Mouse (Mus musculus) CH12.LX (cell line): Measurements from ENCODE around the gene Ppp1cb. TPM values are rescaled to one million over a fixed set of nuclear protein-coding genes. Genes with fewer than 3 reads are reported as not detected.

Experiments
- DNase-seq: peaks from one replicate; pipeline ENCODE4 v3.0.0-alpha.2; 2013; ENCODE audit errors: extremely low read depth
- H3K27ac ChIP-seq: 2 replicates; pipeline ENCODE4 v1.5.1; 2012; ENCODE audit warnings: low read depth, mild to moderate bottlenecking, control low read depth, moderate library complexity; ENCODE audit not compliant: insufficient read depth
- H3K27me3 ChIP-seq: replicated peaks from 2 replicates; pipeline ENCODE3; 2012; ENCODE audit warnings: inconsistent platforms
- H3K36me3 ChIP-seq, 2 experiments: replicated peaks in 1 of 2; 2 replicates each; pipeline versions ENCODE3 to v1.6.1; 2012; ENCODE audit warnings: inconsistent platforms in 1 of 2, low read length in 1 of 2, mild to moderate bottlenecking in 1 of 2, mixed read lengths in 1 of 2, moderate library complexity in 1 of 2; ENCODE audit not compliant: control insufficient read depth in 1 of 2, insufficient read depth in 1 of 2
- H3K4me1 ChIP-seq, 2 experiments: 2 replicates each; pipeline ENCODE4 v1.6.1; 2012; ENCODE audit warnings: inconsistent platforms in 1 of 2, moderate library complexity in 1 of 2; ENCODE audit not compliant: insufficient read depth in 2 of 2, control insufficient read depth in 1 of 2
- H3K4me2 ChIP-seq: 2 replicates; pipeline ENCODE4 v1.6.1; 2012; ENCODE audit warnings: low read depth, mild to moderate bottlenecking, control low read depth; ENCODE audit not compliant: poor library complexity, insufficient read depth, severe bottlenecking
- H3K4me3 ChIP-seq, 3 experiments: fragments of 150-350 bp in 1 of 3; sonication (generic) in 1 of 3; replicated peaks in 1 of 3; 2 replicates each; pipeline versions ENCODE3 to v1.5.1; 2011 to 2012; ENCODE audit warnings: low read depth in 2 of 3, low read length in 2 of 3, mild to moderate bottlenecking in 2 of 3, moderate library complexity in 2 of 3, control low read depth in 1 of 3, improper control_type of control experiment in 1 of 3, inconsistent platforms in 1 of 3, mixed read lengths in 1 of 3; ENCODE audit not compliant: poor library complexity in 1 of 3
- H3K79me2 ChIP-seq: replicated peaks from 2 replicates; pipeline ENCODE4 v1.6.1; 2012; ENCODE audit warnings: mild to moderate bottlenecking, moderate library complexity; ENCODE audit not compliant: control insufficient read depth, poor library complexity, insufficient read depth, severe bottlenecking; ENCODE audit errors: extremely low read depth
- H3K9ac ChIP-seq: 2 replicates; pipeline ENCODE4 v1.6.1; 2012; ENCODE audit warnings: low read depth, mild to moderate bottlenecking, control low read depth, moderate library complexity; ENCODE audit not compliant: insufficient read depth
- H3K9me3 ChIP-seq: replicated peaks from 2 replicates; pipeline ENCODE3; 2012; ENCODE audit warnings: low read length, inconsistent platforms, mixed read lengths
- BHLHE40 ChIP-seq: IDR thresholded peaks from 2 replicates; pipeline ENCODE4 v1.6.1; 2011; ENCODE audit warnings: mild to moderate bottlenecking, low read depth, low read length, improper control_type of control experiment
- CHD2 ChIP-seq: IDR thresholded peaks from 2 replicates; pipeline ENCODE4 v1.6.1; 2011; ENCODE audit warnings: low read length, improper control_type of control experiment
- ELF1 ChIP-seq: IDR thresholded peaks from 2 replicates; pipeline ENCODE4 v1.6.1; 2014; ENCODE audit warnings: low read depth, mild to moderate bottlenecking, inconsistent platforms, low read length, improper control_type of control experiment
- EP300 ChIP-seq: IDR thresholded peaks from 2 replicates; pipeline ENCODE4 v1.6.1; 2011; ENCODE audit warnings: low read length, improper control_type of control experiment
- ETS1 ChIP-seq: conservative IDR thresholded peaks from 2 replicates; pipeline ENCODE4 v1.6.1; 2012; ENCODE audit warnings: low read depth, mild to moderate bottlenecking, inconsistent platforms, low read length, improper control_type of control experiment, moderate library complexity
- HCFC1 ChIP-seq: IDR thresholded peaks from 2 replicates; pipeline ENCODE4 v1.6.1; 2012; ENCODE audit warnings: low read depth, mild to moderate bottlenecking, inconsistent platforms, low read length, improper control_type of control experiment
- IRF4 ChIP-seq: IDR thresholded peaks from 2 replicates; pipeline ENCODE4 v1.6.1; 2014; ENCODE audit warnings: low read depth, mild to moderate bottlenecking, inconsistent platforms, low read length, improper control_type of control experiment
- JUN ChIP-seq: IDR thresholded peaks from 2 replicates; pipeline ENCODE4 v1.6.1; 2011; ENCODE audit warnings: low read depth, mild to moderate bottlenecking, low read length, improper control_type of control experiment, moderate library complexity; ENCODE audit not compliant: insufficient read depth
- KAT2A ChIP-seq: IDR thresholded peaks from 2 replicates; pipeline ENCODE4 v1.6.1; 2012; ENCODE audit warnings: low read length, improper control_type of control experiment, inconsistent platforms; ENCODE audit not compliant: insufficient replicate concordance
- MEF2A ChIP-seq: IDR thresholded peaks from 2 replicates; pipeline ENCODE4 v1.6.1; 2014; ENCODE audit warnings: low read depth, mild to moderate bottlenecking, inconsistent platforms, low read length, improper control_type of control experiment, borderline replicate concordance
- MXI1 ChIP-seq: IDR thresholded peaks from 2 replicates; pipeline ENCODE4 v1.6.1; 2011; ENCODE audit warnings: mild to moderate bottlenecking, low read depth, low read length, improper control_type of control experiment
- MYC ChIP-seq: IDR thresholded peaks from 2 replicates; pipeline ENCODE4 v1.6.1; 2011; ENCODE audit warnings: low read depth, mild to moderate bottlenecking, improper control_type of control experiment, low read length
- PAX5 ChIP-seq: IDR thresholded peaks from 2 replicates; pipeline ENCODE4 v1.6.1; 2012; ENCODE audit warnings: low read length, inconsistent platforms, mixed read lengths
- SIN3A ChIP-seq: IDR thresholded peaks from 2 replicates; pipeline ENCODE4 v1.6.1; 2012; ENCODE audit warnings: low read length, improper control_type of control experiment, inconsistent platforms
- SMC3 ChIP-seq: IDR thresholded peaks from 2 replicates; pipeline ENCODE4 v1.6.1; 2011; ENCODE audit warnings: low read depth, low read length, improper control_type of control experiment
- USF1 ChIP-seq: IDR thresholded peaks from 2 replicates; pipeline ENCODE4 v1.6.1; 2014; ENCODE audit warnings: low read depth, mild to moderate bottlenecking, inconsistent platforms, low read length, improper control_type of control experiment
- ZMIZ1 ChIP-seq: IDR thresholded peaks from 2 replicates; pipeline ENCODE4 v1.6.1; 2012; ENCODE audit warnings: low read depth, mild to moderate bottlenecking, inconsistent platforms, low read length, improper control_type of control experiment
- ZNF384 ChIP-seq: IDR thresholded peaks from 2 replicates; pipeline ENCODE4 v1.6.1; 2012; ENCODE audit warnings: low read depth, low read length, improper control_type of control experiment, inconsistent platforms
- dilution Hi-C: fragments of 300-500 bp; cut with MboI; formaldehyde crosslinking; loops from 2 replicates; pipeline ENCODE4 v1.14.3; 2020; ENCODE audit warnings: low sequenced_read_pairs; ENCODE audit not compliant: extremely low pct_unique_long_range_greater_than_20kb, extremely low pct_ligation_motif_present
- in situ Hi-C: fragments of 300-500 bp; cut with MboI; formaldehyde crosslinking; loops from 3 replicates; pipeline ENCODE4 v1.14.3; 2019; ENCODE audit warnings: low sequenced_read_pairs, low pct_ligation_motif_present, low pct_unique_long_range_greater_than_20kb, mixed read lengths
- polyA plus RNA-seq: library from polyadenylated mRNA; unstranded; fragments of >175 nt; gene quantifications from 2 replicates; pipeline ENCODE4 v1.2.1, GENCODE M21; 2012; ENCODE audit warnings: low read depth; ENCODE audit not compliant: insufficient read length
- total RNA-seq, 2 experiments: library from RNA; depleted of rRNA; stranded (reverse); fragments of 300-350 nt in 1 of 2; fragments of >200 nt in 1 of 2; gene quantifications; 2 replicates each; pipeline ENCODE4 v1.2.3; 2012 to 2014

The Ppp1cb gene
- total and polyA plus RNA-seq, 3 experiments = 45.3 to 194 (median 116) TPM

DNA sequence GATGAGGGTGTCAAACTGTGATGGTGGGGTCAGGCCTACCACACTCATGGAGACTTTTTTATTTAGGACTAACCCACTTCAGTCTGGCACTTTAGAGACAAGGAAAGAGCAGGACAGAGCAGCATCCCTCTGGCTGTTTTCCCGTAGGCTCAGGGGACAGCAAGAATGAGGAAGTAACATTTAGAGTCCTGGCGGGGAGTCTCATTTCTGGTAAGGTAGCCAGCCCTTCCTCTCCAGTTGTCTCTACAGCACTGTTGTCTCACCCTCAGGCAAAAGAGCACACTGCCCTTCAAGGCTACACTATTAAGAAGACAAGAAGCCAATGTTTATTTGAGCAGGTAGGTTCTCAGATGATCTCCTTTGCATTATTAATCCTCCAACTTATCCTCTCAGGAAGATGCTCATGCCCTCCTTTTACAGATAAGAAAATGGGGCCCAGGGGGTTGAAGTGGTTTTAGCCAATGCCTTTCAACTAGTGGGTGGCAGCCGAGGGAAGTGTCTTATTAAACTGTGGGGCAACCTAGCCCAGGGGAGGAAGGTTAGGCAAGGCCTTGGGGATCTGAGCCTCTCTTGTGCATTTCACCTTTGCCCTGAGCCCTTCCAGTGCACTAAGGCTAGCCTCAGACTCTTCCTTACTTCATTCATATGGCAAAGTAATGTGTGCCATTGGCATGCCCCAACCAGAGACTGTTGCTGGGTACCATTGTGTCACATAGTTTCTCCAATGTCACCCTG, 47.5 kb upstream of the Ppp1cb start:
- Histone ChIP-seq H3K4me2 (no peak overlapping the region), H3K79me2 (no peaks in the 10 kb centered on the region), H3K27ac (no peak overlapping the region), H3K9me3 (no peaks in the 10 kb centered on the region), H3K27me3 (no peaks in the 10 kb centered on the region), H3K4me3 (no peak overlapping the region), H3K4me1 (peaks cover 10 to 45% of the 10 kb centered on the region in 2 experiments), H3K36me3 (no peaks in the 10 kb centered on the region), H3K9ac (no peak overlapping the region)
- in situ Hi-C loops = no loop called here
- TF ChIP-seq ELF1 (no peak), ZNF384 (no peak), SIN3A (no peak), BHLHE40 (no peak)
- DNase-seq = no peak
- dilution Hi-C loops = no loop called here

DNA sequence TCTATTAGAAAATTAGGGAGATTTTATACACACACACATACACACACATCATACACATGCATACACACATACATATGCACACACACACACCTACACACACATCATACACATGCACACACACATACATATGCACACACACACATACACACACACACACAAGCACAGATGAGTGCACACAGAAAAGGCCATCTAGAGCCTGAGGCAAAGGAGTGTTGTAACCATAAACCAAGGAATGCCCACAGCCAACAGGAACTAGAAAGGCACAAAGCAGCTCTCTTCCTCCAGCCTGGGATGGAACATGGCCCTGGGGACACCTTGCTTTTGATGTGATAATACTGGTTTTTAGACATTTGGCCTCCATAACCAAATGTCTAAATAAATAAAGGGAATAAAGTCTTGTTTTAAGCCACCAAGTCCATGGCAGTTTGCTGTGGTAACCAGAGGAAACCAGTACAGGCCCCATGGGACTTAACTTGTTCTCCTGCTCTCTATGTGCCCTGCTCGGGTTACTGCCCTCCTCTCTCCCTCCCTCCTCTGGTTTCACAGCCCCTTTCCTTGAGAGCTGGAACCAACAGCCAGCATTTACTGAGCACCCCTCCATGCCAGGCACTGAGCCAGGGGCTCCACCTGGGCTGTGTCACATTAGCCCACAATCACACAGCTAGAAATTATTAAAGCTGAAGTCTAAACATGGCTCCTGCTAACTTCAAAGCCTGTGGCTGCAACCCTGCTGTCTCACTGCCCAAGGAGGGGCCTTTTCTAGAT, 46.3 kb upstream of the Ppp1cb start:
- H3K4me2 ChIP-seq = no peak overlapping the region
- H3K4me3 ChIP-seq = no peak overlapping the region
- dilution Hi-C loops = no loop called here
- in situ Hi-C loops = no loop called here
- no peak for TF ChIP-seq PAX5
- no peak for TF ChIP-seq HCFC1
- peak; percentile 16; the same call in 1 of the 2 replicates for TF ChIP-seq IRF4
- no peak for TF ChIP-seq USF1
- TF ChIP-seq ETS1 = no peak
- TF ChIP-seq MEF2A = no peak
- TF ChIP-seq EP300 = 0 out of 2 replicates have a peak, but pooled peaks have one; percentile 32
- TF ChIP-seq JUN = no peak
- no peak for TF ChIP-seq MYC
- TF ChIP-seq SMC3 = no peak
- TF ChIP-seq MXI1 = no peak
- no peak for TF ChIP-seq ZNF384
- TF ChIP-seq ZMIZ1 = no peak
- no peak for TF ChIP-seq KAT2A
- TF ChIP-seq CHD2 = no peak
- TF ChIP-seq, all 38 proteins: peak for 2
- Histone ChIP-seq H3K79me2 (no peaks in the 10 kb centered on the region), H3K9ac (no peak overlapping the region), H3K9me3 (no peaks in the 10 kb centered on the region), H3K36me3 (no peaks in the 10 kb centered on the region), H3K27ac (no peak overlapping the region), H3K4me1 (peaks cover 10 to 45% of the 10 kb centered on the region in 2 experiments), H3K27me3 (no peaks in the 10 kb centered on the region)
- DNase-seq = peak; percentile 71
